Mouse (Mus musculus): ENCODE measurements around the gene Cebpb. TPM values are rescaled to one million over a fixed set of nuclear protein-coding genes. Genes with fewer than 3 reads are reported as not detected.
A peak's percentile ranks its signal among the peaks of the same experiment; 100 is the strongest.
"Not testable (repeated sequence)": the region's sequence is repeated elsewhere in the genome, so short reads cannot be mapped to it uniquely, and the experiment has no call there.

Gene Cebpb
- total RNA-seq (2021) (100 to 1,000 TPM; 366 to 466 TPM), polyA plus RNA-seq (2012; rRNA removed) (3,420 and 4,353 TPM in 2 replicates)
- long read RNA-seq, transcript Cebpb-201 (1 exons, 1,504 nt): major isoform, 1,482 of 1,483 reads
- long read RNA-seq, partial matches to known transcripts: 0 of 1,483 reads
- long read RNA-seq, other reads (novel, unspliced or antisense): 1 of 1,483 reads

GRCm38 (mm10) chr2:167688498-167689451 lies at the start of gene Cebpb:
Gene Cebpb, plus strand, starts transcription at chr2:167688915.
- DNase-seq: peak; percentile 98

DNA sequence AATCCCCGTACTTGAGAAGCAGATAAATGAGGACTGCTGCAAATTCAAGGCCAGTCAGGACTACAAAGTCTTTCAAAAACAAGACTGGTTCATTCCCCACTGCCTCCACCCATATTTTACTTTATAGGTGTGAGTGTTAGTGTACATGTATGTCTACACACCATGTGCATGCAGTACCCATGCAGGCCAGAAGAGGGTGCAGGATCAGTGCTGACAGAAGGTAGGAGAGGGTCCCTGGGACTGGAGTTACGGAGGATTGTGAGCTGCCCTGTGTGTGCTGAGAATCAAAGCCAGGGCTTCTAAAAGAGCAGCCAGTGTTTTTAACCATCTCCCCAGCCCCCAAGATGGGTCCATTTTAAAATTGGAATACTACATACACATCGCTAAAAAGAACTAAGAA lies 48.4 kb upstream of the Cebpb start:
- no peak for DNase-seq

DNA sequence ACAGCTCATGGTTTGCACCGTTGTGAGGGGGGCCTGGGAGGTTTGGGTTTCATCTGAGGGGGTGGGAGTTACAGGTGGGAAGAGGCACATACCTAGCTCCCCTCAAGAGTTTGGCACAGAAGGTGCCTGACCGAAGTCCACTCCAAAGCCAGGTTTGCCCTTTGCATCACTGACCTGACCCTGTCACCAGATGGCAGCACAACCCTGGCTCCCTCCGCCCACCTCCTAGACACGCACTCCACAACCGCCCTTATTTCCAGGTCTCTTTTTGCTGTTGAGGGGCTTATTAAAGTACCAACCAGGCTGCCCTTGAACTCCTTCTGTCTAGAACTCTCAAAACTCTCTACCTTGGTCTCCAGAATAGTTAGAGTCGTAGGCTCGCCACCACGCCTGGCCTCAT lies 47.4 kb upstream of the Cebpb start:
- DNase-seq: peak; percentile 61

- no peak for DNase-seq
Measured at GRCm38 (mm10) chr2:167642164-167642563, 46.6 kb upstream of the Cebpb start.

DNA sequence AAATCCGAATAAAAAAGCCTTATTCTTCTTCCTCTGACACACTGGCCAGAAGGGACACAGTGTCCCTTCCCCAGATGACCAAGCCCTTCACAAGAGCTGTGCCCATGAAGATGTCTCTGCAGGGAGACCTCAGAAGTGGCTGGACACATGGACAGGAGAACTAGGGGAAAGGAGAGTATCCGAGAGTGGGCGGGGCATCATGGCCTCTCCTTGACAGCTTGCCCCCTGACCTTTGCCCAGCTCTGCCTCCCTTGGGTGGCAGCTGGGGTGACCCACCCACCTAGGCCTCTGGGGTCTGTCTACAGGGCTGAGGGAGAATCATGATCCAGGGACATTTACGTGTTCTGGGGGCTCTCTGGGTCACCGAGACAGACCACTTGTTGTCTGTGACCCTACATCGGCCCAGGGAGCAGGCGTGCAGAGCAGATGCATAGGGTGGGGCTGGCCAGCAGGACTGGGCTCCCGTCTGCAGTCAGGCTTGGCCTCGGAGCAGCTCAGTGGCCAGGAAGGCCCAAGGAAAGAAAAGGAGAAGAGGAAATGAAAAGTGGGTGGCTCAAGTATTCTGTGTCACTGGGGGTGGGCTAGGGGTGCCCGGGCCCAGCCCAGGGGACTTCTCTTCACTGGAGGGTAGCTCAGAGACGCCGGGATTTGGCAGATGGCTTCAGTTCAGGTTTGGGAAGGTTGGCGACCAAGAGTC lies 45.2 kb upstream of the Cebpb start:
- not testable (repeated sequence) for DNase-seq

DNA sequence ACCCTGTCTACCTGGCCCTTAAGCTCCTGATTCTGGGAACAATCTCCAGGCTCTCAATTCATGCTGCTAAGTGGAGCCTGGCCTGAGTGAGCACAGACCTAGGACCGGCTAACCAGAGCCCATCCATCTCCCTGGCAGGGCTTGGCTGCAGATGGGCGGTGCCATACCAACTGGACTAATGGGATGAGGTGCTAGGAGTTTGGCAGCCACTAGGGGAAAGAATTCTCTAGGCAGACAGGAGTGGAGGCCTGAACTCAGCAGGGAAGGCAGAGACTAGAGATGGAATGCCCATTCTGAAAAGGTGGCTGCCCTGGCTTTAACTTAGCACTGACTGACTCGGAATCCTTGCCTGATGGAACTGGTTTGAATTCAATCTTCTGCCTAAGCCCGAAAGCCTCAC lies 42.3 kb upstream of the Cebpb start:
- no peak for DNase-seq

- peak; percentile 56 for DNase-seq
Measured at GRCm38 (mm10) chr2:167649290-167650032, 39.3 kb upstream of the Cebpb start.

DNA sequence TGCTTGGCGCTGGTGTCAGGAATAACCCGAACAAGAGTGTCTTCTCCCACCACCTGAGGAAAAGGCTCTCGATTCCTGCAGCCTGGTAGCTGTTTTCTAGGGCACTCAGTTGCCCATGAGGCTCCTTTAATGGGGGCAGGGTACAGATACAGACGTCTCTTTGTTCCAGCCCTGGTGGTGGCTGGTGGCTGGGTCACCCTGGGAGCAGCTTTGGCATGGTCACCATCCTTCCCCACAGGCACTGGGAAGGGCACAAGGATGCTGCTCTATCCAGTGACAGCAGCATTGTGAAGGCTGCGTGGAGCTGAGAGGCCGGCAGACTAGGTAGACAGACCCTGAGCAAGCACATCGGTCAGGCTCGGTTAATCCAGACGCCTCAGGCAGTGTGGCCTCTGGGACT lies 37.1 kb upstream of the Cebpb start:
- DNase-seq: no peak

- no peak for DNase-seq
Measured at GRCm38 (mm10) chr2:167652694-167653093, 36.0 kb upstream of the Cebpb start.

DNA sequence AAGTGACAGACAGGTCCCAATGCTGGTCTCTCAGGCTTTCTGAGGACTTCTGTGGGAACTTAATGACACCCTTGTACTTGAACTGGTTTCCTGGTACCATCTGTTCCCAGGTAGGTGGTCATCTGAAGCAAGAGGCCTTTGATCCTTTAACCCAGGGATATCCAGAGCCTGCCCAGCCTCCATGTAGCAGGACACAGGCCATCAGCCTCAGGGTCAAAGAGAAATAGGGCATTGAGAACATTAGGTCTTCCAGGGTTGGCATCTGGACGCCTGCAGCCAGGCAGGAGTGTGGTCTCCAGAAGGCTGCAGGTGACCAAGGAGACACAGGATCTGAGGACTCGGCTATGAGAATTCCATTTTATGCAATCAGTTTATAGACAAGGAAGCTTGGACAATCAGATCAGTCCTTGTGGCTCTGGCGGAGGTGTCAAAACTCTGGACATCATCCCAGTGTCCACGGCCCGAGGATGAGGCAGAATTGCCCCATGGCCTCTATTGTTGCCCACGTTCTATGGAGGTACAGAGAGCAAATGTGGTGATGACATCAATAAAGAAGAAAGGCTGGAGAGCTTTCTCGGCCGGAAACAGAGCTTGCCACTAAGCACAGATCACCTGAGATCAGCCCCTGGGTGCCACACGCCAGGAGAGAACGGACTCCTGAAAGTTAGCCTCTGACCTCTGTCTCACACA lies 33.7 kb upstream of the Cebpb start:
- DNase-seq: no peak

DNA sequence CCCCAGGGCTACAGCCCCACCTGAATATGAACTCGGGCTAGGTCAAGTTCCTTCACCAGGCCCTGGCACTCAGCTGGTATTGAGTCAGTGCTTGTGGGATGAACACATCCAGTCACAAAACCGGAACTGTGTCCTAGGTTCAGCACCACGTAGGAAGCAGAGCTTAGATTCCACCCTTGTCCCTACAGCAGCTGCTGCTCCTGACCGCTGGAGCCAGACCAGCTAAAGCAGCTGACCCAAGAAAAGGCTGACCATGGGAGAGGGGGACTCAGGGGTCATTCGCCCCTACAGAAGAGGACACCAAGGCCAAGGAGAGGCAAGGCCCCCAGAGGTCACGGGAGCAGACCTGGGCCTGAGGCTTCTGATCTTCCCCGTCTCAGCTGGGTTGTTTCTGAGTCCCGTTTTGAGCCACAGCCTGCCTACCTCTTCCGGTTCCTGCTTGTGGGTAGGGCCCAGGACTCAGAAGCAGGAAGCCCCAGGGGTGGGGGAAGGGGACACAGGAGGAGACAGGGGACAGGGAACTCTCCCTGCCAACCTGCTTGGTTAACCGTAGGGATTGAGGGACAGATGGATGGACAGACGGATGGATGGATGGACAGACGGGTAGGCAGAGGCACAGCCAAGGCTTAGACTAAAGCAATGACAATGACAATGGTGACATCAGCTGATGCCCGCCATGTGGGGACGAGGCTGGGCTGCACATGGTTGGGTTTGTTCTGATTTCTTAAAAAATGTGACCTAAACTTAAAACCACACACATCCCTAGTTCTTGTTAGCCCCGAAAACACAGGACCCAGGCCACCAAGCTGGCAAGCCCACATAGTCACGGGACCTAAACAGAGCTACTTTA lies 31.9 kb upstream of the Cebpb start:
- DNase-seq: peak; percentile 49

DNA sequence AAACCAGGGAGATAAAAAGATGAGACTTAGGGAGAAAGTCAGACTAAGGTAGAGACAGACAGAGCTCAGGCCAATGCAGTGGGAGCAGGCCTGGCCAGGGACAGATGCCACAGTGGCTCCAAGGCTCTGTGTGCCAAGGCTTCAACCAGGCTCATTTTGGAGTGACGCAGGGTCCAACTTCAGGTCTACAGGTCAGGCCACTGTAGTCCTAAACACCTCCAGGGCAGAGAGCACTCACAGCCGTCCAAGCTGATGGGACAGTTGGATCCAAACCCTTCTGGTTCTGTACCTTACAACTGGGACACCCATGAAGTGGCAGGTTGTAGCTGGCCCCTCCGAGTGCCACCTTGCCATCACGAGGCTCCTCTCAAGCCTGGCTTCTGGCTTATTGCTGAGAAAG lies 30.7 kb upstream of the Cebpb start:
- no peak for DNase-seq

DNA sequence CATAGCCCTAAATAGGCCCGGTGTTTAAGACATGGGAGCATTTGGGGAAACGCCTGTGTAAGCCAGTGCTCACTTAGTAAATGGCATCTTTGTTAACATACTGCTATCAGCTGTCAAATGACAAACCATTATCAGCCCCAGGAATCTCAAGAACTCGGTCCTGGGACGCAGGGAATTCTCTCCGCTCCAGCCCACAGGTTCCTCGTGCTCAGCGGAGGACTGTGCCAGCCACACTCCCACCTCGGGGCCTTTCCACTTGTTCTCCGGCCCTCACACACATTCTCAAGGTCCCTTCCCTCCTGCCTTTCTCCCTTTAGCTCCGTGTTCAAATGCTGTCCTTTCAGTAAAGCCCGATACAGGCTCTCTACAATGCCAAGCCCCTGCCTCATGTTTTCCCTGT lies 30.0 kb upstream of the Cebpb start:
- DNase-seq: no peak

GRCm38 (mm10) chr2:167659177-167659846 lies 29.4 kb upstream of the Cebpb start:
- DNase-seq: no peak

- peak; percentile 79 for DNase-seq
Measured at GRCm38 (mm10) chr2:167659847-167660610, 28.7 kb upstream of the Cebpb start.

DNA sequence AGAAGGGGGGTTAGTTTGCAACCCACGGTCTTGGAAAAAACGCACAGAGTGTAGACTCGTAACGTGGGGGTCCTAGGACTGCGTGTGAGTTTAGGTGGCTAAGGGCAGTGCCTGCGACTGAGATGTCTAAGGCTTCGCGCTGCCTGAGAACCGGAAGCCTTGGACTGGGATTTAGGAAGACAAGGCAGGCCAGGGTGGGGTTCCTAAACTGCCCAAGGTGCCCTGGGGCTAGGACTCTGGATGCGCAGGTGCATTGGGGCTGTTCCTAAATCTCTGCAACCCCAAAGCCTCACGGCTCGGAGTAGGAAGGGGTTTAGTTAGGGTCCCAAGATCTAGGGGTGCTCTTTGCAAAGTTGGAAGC lies 28.1 kb upstream of the Cebpb start:
- DNase-seq: no peak

GRCm38 (mm10) chr2:167661270-167662203 lies 27.2 kb upstream of the Cebpb start, which contains the start of gene Gm20431:
Gene Gm20431, minus strand, starts transcription at chr2:167661496.
- DNase-seq: peak; percentile 97

DNA sequence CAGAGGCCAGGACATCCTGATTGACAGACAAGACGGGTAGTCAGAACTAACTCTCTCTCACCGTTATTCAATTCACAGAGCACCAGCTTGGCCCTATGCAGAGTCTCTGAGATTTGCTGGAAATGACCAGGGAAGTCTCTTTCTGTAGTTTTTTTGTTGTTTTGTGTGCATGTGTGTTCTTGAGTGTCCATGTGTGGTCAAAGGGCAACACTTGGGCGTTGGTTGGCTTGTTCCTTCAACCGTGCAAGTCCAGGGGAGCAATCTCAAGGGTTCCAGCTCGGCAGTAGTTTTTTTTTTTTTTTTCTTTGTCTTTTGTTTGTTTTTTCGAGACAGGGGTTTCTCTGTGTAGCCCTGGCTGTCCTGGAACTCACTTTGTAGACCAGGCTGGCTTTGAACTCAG lies 26.0 kb upstream of the Cebpb start:
- DNase-seq: no peak

All from adrenal gland, adult 2 months (tissue).